Mouse (Mus musculus) heart, postnatal 0 days (tissue): ENCODE data around the gene Ptgfr.

Source experiments
- CTCF ChIP-seq: IDR thresholded peaks from 2 replicates; pipeline ENCODE4 v1.5.1; 2016; ENCODE audit warnings: antibody characterized with exemption, control low read depth, low read depth
- EP300 ChIP-seq: IDR thresholded peaks from 2 replicates; pipeline ENCODE4 v1.6.1; 2016; ENCODE audit warnings: antibody characterized with exemption, low read depth

GRCm38 (mm10) chr3:151771074-151771473 is 66.4 kb downstream of the Ptgfr start:
- TF ChIP-seq CTCF (peak; percentile 69), EP300 (no peak)
